Mouse (Mus musculus): ENCODE measurements around the gene Angptl4. TPM values are rescaled to one million over a fixed set of nuclear protein-coding genes. Genes with fewer than 3 reads are reported as not detected.
"Not testable (repeated sequence)": the region's sequence is repeated elsewhere in the genome, so short reads cannot be mapped to it uniquely, and the experiment has no call there.

Gene Angptl4
- polyA plus RNA-seq, 1 experiment from 2014 or later, result 51.4 TPM

DNA sequence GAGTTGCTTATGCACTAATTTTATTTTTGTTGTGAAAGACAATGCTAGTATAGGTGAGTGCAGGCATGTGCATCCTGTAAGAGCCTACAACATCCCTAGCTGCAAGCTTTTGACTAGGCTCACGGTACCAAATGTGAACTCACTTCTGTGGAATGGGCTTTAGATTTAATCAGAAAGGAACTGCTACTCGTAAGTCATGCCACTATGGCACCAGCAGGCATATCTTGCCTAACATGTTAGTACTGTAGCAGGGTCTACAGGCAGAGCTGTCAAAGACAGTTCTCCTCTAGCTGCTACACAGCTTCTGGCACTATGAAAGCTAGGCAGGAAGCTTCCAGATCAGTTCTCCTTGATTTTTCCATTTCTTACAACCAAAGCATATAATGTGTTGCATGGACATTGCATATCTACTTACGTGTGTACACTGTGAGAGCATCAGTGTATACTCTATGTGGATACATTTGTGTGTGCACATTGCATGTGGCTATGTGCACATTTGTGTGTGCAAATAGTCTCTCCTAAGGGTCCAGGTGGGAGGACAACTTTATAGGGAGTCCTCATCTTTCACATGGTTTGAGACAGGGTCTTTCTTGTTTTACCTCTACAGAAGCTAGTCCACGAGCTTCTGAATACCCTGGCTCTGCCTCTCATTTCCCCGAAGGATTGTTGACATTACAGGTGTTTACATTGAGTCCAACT, 36.8 kb downstream of the Angptl4 start:
- Histone ChIP-seq H3K9ac (ENCODE audit: low read depth, low read length) (no peak overlapping the region), H3K9me3 (replicated peaks; ENCODE audit: low read length) (no peaks in the 10 kb centered on the region), H3K4me2 (ENCODE audit: low read length) (no peak overlapping the region), H3K36me3 (ENCODE audit: insufficient read depth, low read length) (peaks cover 20% of the 10 kb centered on the region), H3K27me3 (ENCODE audit: insufficient read depth, low read length) (no peaks in the 10 kb centered on the region), H3K4me1 (replicated peaks; ENCODE audit: insufficient read depth, low read length) (no peaks in the 10 kb centered on the region), H3K27ac (no peak overlapping the region), H3K4me3 (replicated peaks; ENCODE audit: low read depth, low read length) (no peak overlapping the region)
- 84% methylated on average over 5 of the region's 5 CpGs for WGBS
- ATAC-seq (replicated peaks; ENCODE audit: low FRiP score, low read depth) (no peak), DNase-seq (ENCODE audit: low spot score) (no peak)
- TF ChIP-seq CTCF (IDR thresholded peaks at IDR 0.05; ENCODE audit: low read depth), result no peak

DNA sequence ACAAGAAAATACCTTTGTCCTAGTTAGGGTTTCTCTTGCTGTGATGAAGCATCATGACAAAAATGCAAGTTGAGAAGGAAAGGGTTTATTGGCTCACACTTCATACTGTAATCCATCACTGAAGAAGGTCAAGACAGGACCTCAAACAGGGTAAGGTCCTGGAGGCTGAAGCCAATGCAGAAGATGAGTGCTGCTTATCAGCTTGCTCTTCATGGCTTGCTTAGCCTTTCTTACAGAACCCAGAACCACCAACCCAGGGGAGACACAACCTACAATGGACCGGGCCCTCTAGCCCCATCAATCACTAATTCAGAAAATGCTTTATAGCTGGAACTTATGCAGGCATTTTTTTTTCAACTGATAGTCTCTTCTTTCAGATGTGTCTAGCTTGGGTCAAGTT, 39.2 kb downstream of the Angptl4 start:
- H3K27me3 ChIP-seq (ENCODE audit: insufficient read depth, low read length), result no peaks in the 10 kb centered on the region
- no peaks in the 10 kb centered on the region for H3K9me3 ChIP-seq (replicated peaks; ENCODE audit: low read length)
- H3K4me2 ChIP-seq (ENCODE audit: low read length), result no peak overlapping the region
- 86% methylated on average over 1 of the region's 1 CpGs for WGBS
- no peak overlapping the region for H3K9ac ChIP-seq (ENCODE audit: low read depth, low read length)
- H3K36me3 ChIP-seq (ENCODE audit: insufficient read depth, low read length), result peaks cover 9% of the 10 kb centered on the region
- H3K4me3 ChIP-seq (replicated peaks; ENCODE audit: low read depth, low read length), result no peak overlapping the region
- DNase-seq (ENCODE audit: low spot score) (no peak), ATAC-seq (replicated peaks; ENCODE audit: low FRiP score, low read depth) (no peak)
- H3K27ac ChIP-seq, result no peak overlapping the region
- TF ChIP-seq CTCF (IDR thresholded peaks at IDR 0.05; ENCODE audit: low read depth), result no peak
- H3K4me1 ChIP-seq (replicated peaks; ENCODE audit: insufficient read depth, low read length), result no peaks in the 10 kb centered on the region

DNA sequence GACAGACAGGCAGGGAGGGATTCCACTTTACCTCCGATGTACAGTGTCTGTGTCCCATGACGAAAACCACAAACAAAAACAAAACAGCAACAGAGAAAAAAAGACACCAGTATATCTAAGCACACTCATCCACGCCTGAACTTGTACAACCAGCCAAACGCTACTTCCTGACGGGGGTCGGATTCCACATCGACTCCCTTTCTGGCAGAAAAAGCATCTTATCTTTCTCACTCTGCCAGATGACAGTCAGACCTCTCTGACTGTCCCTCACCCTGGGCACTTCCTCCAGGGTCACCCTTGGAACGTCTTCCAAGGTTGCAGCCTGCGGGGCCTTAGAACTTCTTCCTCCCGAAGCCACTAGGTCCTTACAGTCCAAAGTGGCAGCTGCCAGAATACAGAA, 48.1 kb downstream of the Angptl4 start:
- not testable (repeated sequence) for DNase-seq (ENCODE audit: low spot score)

DNA sequence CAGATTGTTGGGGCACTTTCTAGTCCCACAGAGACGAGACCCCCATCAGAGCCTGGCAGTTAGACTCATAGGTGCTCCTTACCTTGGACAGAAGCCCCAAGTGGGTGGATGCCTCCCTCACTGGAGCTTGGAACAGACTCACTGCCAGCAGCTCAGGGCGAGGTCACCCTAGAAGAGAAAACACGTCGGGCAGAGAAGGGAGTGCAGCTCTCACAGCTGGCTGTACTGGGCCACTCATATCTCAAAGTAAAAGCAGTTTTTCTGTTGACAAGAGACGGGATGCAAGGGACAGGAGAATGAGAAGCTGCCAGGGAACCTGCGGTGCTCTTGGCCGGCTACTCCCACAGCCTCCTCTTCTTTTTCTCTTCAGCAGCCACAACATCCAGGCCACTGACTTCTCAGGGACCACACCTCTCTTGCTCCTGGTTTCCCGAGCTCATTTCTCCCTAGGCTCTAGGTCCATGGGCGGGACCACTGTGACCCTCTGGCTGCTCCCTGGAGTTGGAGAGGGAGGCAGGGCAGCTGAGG, 49.0 kb downstream of the Angptl4 start:
- not testable (repeated sequence) for H3K9me3 ChIP-seq (replicated peaks; ENCODE audit: low read length); H3K4me3 ChIP-seq (replicated peaks; ENCODE audit: low read depth, low read length); DNase-seq (ENCODE audit: low spot score); ATAC-seq (replicated peaks; ENCODE audit: low FRiP score, low read depth); H3K27ac ChIP-seq; H3K4me1 ChIP-seq (replicated peaks; ENCODE audit: insufficient read depth, low read length); H3K9ac ChIP-seq (ENCODE audit: low read depth, low read length); H3K36me3 ChIP-seq (ENCODE audit: insufficient read depth, low read length); H3K27me3 ChIP-seq (ENCODE audit: insufficient read depth, low read length); H3K4me2 ChIP-seq (ENCODE audit: low read length)
- WGBS, result 36% methylated on average over 9 of the region's 9 CpGs

More for the DNA sequence above, 48.1 kb downstream of the Angptl4 start:
- H3K36me3 ChIP-seq (ENCODE audit: insufficient read depth, low read length); H3K4me2 ChIP-seq (ENCODE audit: low read length); H3K9me3 ChIP-seq (replicated peaks; ENCODE audit: low read length); H3K4me1 ChIP-seq (replicated peaks; ENCODE audit: insufficient read depth, low read length); H3K27me3 ChIP-seq (ENCODE audit: insufficient read depth, low read length); H3K4me3 ChIP-seq (replicated peaks; ENCODE audit: low read depth, low read length); ATAC-seq (replicated peaks; ENCODE audit: low FRiP score, low read depth); H3K9ac ChIP-seq (ENCODE audit: low read depth, low read length); H3K27ac ChIP-seq: not testable (repeated sequence)
- 47% methylated on average over 10 of the region's 10 CpGs for WGBS

DNA sequence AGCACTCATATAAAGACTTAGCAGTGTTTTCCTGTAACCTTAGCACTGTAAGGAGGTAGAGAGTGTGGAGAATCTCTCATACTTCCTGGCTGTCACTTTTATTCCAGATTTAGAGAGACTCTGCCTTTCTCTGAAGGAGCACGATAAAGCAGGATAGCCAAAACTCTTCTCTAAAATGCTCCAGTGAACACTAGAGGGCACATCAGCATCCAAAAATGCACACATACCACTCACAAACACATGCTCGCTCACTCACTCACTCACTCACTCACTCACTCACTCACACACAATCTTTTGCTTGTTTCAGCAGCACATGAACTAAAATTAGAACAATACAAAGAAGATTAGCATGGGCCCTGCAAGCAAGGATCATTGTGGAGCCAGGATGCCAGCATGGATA, 52.4 kb downstream of the Angptl4 start:
- peak; percentile 42; the same call in 1 of the 2 replicates for TF ChIP-seq CTCF (IDR thresholded peaks at IDR 0.05; ENCODE audit: low read depth)
- H3K27me3 ChIP-seq (ENCODE audit: insufficient read depth, low read length), result no peaks in the 10 kb centered on the region
- H3K4me2 ChIP-seq (ENCODE audit: low read length), result no peak overlapping the region
- H3K27ac ChIP-seq, result no peak overlapping the region
- H3K4me3 ChIP-seq (replicated peaks; ENCODE audit: low read depth, low read length), result no peak overlapping the region
- H3K4me1 ChIP-seq (replicated peaks; ENCODE audit: insufficient read depth, low read length), result no peaks in the 10 kb centered on the region
- H3K9me3 ChIP-seq (replicated peaks; ENCODE audit: low read length), result no peaks in the 10 kb centered on the region
- DNase-seq (ENCODE audit: low spot score) (no peak), ATAC-seq (replicated peaks; ENCODE audit: low FRiP score, low read depth) (no peak)
- H3K9ac ChIP-seq (ENCODE audit: low read depth, low read length), result no peak overlapping the region
- 58% methylated on average over 2 of the region's 2 CpGs for WGBS
- H3K36me3 ChIP-seq (ENCODE audit: insufficient read depth, low read length), result no peaks in the 10 kb centered on the region

DNA sequence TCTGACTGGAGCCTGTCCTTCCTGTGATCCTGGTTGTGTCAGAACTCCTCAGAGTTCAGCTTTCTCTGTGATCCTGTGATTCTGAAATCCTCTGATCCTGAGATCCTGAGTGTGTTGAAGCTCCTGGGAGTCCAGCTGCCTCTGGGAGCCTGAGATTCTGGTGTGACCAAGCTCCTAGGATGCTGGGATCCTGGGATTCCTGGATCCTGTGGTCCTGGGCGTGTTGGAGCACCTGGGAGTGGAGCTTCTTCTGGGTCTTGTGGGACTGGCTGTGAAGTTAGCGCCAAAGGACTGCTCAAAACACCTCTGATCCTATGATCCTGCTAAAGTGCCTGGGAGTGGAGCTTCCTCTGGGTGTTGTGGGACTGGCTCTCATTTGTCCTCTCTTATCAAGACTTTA, 53.2 kb downstream of the Angptl4 start:
- 81% methylated on average over 2 of the region's 2 CpGs for WGBS
- no peaks in the 10 kb centered on the region for H3K9me3 ChIP-seq (replicated peaks; ENCODE audit: low read length)

More for the DNA sequence above, 53.2 kb downstream of the Angptl4 start:
- Histone ChIP-seq H3K4me2 (ENCODE audit: low read length) (no peak overlapping the region), H3K4me1 (replicated peaks; ENCODE audit: insufficient read depth, low read length) (no peaks in the 10 kb centered on the region), H3K27ac (no peak overlapping the region), H3K36me3 (ENCODE audit: insufficient read depth, low read length) (no peaks in the 10 kb centered on the region), H3K4me3 (replicated peaks; ENCODE audit: low read depth, low read length) (no peak overlapping the region), H3K9ac (ENCODE audit: low read depth, low read length) (no peak overlapping the region), H3K27me3 (ENCODE audit: insufficient read depth, low read length) (no peaks in the 10 kb centered on the region)
- ATAC-seq (replicated peaks; ENCODE audit: low FRiP score, low read depth) (no peak), DNase-seq (ENCODE audit: low spot score) (no peak)
- no peak for TF ChIP-seq CTCF (IDR thresholded peaks at IDR 0.05; ENCODE audit: low read depth)

Other genes with a start within 250 kb of the Angptl4 start
- gene Myo1f, start 226.1 kb downstream of the Angptl4 start, polyA plus RNA-seq (2015; fragmentation: Nextera tagmentation; extraction: Ambion mirVana), result 1.4 and 1.5 TPM in 2 replicates
- gene Zfp414, start 152.7 kb downstream of the Angptl4 start, polyA plus RNA-seq (2015; fragmentation: Nextera tagmentation; extraction: Ambion mirVana), result 42.9 and 44.3 TPM in 2 replicates
- gene Pram1, start 143.8 kb downstream of the Angptl4 start, polyA plus RNA-seq (2015; fragmentation: Nextera tagmentation; extraction: Ambion mirVana), result 0.36 and 0.56 TPM in 2 replicates
- 248 and 273 TPM in 2 replicates for gene Hnrnpm, start 95.0 kb downstream of the Angptl4 start, polyA plus RNA-seq (2015; fragmentation: Nextera tagmentation; extraction: Ambion mirVana)
- 61.7 and 64.9 TPM in 2 replicates for gene March2, start 63.2 kb downstream of the Angptl4 start, polyA plus RNA-seq (2015; fragmentation: Nextera tagmentation; extraction: Ambion mirVana)
- 207 and 216 TPM in 2 replicates for gene Rab11b, start 21.3 kb downstream of the Angptl4 start, polyA plus RNA-seq (2015; fragmentation: Nextera tagmentation; extraction: Ambion mirVana)
- gene Kank3, start 28.7 kb upstream of the Angptl4 start, polyA plus RNA-seq (2015; fragmentation: Nextera tagmentation; extraction: Ambion mirVana), result 57.5 and 70.4 TPM in 2 replicates
- 1,262 and 1,465 TPM in 2 replicates for gene Rps28, start 42.7 kb upstream of the Angptl4 start, polyA plus RNA-seq (2015; fragmentation: Nextera tagmentation; extraction: Ambion mirVana)
- 574 and 620 TPM in 2 replicates for gene Ndufa7, start 42.7 kb upstream of the Angptl4 start, polyA plus RNA-seq (2015; fragmentation: Nextera tagmentation; extraction: Ambion mirVana)
- 101 and 109 TPM in 2 replicates for gene Cd320, start 61.3 kb upstream of the Angptl4 start, polyA plus RNA-seq (2015; fragmentation: Nextera tagmentation; extraction: Ambion mirVana)
- not detected in 2 replicates for gene Gm7029, start 92.0 kb upstream of the Angptl4 start, polyA plus RNA-seq (2015; fragmentation: Nextera tagmentation; extraction: Ambion mirVana)
- gene Kifc1, start 108.8 kb upstream of the Angptl4 start, polyA plus RNA-seq (2015; fragmentation: Nextera tagmentation; extraction: Ambion mirVana), result 3.4 TPM in 2 replicates
- 0.29 TPM in 1 of 2 replicates, not detected in the other for gene Platr17, start 123.3 kb upstream of the Angptl4 start, polyA plus RNA-seq (2015; fragmentation: Nextera tagmentation; extraction: Ambion mirVana)
- 33.4 and 39.5 TPM in 2 replicates for gene Daxx, start 127.6 kb upstream of the Angptl4 start, polyA plus RNA-seq (2015; fragmentation: Nextera tagmentation; extraction: Ambion mirVana)
- gene Tapbp, start 134.1 kb upstream of the Angptl4 start, polyA plus RNA-seq (2015; fragmentation: Nextera tagmentation; extraction: Ambion mirVana), result 50.6 and 53.2 TPM in 2 replicates
- gene Zbtb22, start 134.1 kb upstream of the Angptl4 start, polyA plus RNA-seq (2015; fragmentation: Nextera tagmentation; extraction: Ambion mirVana), result 19.8 TPM in 2 replicates
- gene Rgl2, start 147.7 kb upstream of the Angptl4 start, polyA plus RNA-seq (2015; fragmentation: Nextera tagmentation; extraction: Ambion mirVana), result 22.2 TPM in 2 replicates
- gene Pfdn6, start 158.5 kb upstream of the Angptl4 start, polyA plus RNA-seq (2015; fragmentation: Nextera tagmentation; extraction: Ambion mirVana), result 147 and 150 TPM in 2 replicates
- gene Wdr46, start 158.8 kb upstream of the Angptl4 start, polyA plus RNA-seq (2015; fragmentation: Nextera tagmentation; extraction: Ambion mirVana), result 20.1 and 20.3 TPM in 2 replicates
- gene B3galt4, start 169.7 kb upstream of the Angptl4 start, polyA plus RNA-seq (2015; fragmentation: Nextera tagmentation; extraction: Ambion mirVana), result 6.7 and 8.1 TPM in 2 replicates
- 37.7 and 40.7 TPM in 2 replicates for gene Vps52, start 174.0 kb upstream of the Angptl4 start, polyA plus RNA-seq (2015; fragmentation: Nextera tagmentation; extraction: Ambion mirVana)
- 2,059 and 2,304 TPM in 2 replicates for gene Rps18, start 174.2 kb upstream of the Angptl4 start, polyA plus RNA-seq (2015; fragmentation: Nextera tagmentation; extraction: Ambion mirVana)
- 76.0 and 82.2 TPM in 2 replicates for gene H2-K1, start 218.5 kb upstream of the Angptl4 start, polyA plus RNA-seq (2015; fragmentation: Nextera tagmentation; extraction: Ambion mirVana)
- 17.9 and 23.3 TPM in 2 replicates for gene Ring1, start 242.8 kb upstream of the Angptl4 start, polyA plus RNA-seq (2015; fragmentation: Nextera tagmentation; extraction: Ambion mirVana)
- gene H2-Ke6, start 246.2 kb upstream of the Angptl4 start, polyA plus RNA-seq (2015; fragmentation: Nextera tagmentation; extraction: Ambion mirVana), result 64.9 and 65.7 TPM in 2 replicates
- 149 and 165 TPM in 2 replicates for gene Slc39a7, start 249.9 kb upstream of the Angptl4 start, polyA plus RNA-seq (2015; fragmentation: Nextera tagmentation; extraction: Ambion mirVana)
- 42.3 and 46.1 TPM in 2 replicates for gene Rxrb, start 250.0 kb upstream of the Angptl4 start, polyA plus RNA-seq (2015; fragmentation: Nextera tagmentation; extraction: Ambion mirVana)

All from kidney, postnatal 0 days (tissue).